Mouse (Mus musculus) embryonic fibroblast, embryonic 13.5 days (primary cell): ENCODE results near the gene Cpa1. TPM values are rescaled to one million over a fixed set of nuclear protein-coding genes. Genes with fewer than 3 reads are reported as not detected.

ENCODE experiments used
- H3K27ac ChIP-seq: 2 replicates; pipeline ENCODE4 v1.5.1; 2012; ENCODE audit warnings: low read length, control low read depth, inconsistent platforms; ENCODE audit not compliant: insufficient read depth
- H3K4me1 ChIP-seq: 2 replicates; pipeline ENCODE4 v1.6.1; 2011; ENCODE audit warnings: low read length; ENCODE audit not compliant: control insufficient read depth, insufficient read depth
- H3K4me3 ChIP-seq: 2 replicates; pipeline ENCODE4 v1.5.1; 2011; ENCODE audit warnings: mild to moderate bottlenecking, control low read depth, low read length; ENCODE audit not compliant: insufficient read depth
- CTCF ChIP-seq: IDR thresholded peaks from 2 replicates; pipeline ENCODE4 v1.5.1; 2011; ENCODE audit warnings: mild to moderate bottlenecking, control low read depth, low read length, moderate library complexity, borderline replicate concordance; ENCODE audit not compliant: insufficient read depth
- POLR2A ChIP-seq: IDR thresholded peaks from 2 replicates; pipeline ENCODE4 v1.6.1; 2011; ENCODE audit warnings: low read depth, mild to moderate bottlenecking, control low read depth, low read length, moderate library complexity
- polyA plus RNA-seq: library from polyadenylated mRNA; stranded (reverse); fragments of >200 nt; gene quantifications from 2 replicates; pipeline ENCODE4 v1.2.4, GENCODE M21; 2011; ENCODE audit warnings: low read depth; ENCODE audit not compliant: missing spikeins, insufficient read length

Gene Cpa1
- not detected in 2 replicates for polyA plus RNA-seq

DNA sequence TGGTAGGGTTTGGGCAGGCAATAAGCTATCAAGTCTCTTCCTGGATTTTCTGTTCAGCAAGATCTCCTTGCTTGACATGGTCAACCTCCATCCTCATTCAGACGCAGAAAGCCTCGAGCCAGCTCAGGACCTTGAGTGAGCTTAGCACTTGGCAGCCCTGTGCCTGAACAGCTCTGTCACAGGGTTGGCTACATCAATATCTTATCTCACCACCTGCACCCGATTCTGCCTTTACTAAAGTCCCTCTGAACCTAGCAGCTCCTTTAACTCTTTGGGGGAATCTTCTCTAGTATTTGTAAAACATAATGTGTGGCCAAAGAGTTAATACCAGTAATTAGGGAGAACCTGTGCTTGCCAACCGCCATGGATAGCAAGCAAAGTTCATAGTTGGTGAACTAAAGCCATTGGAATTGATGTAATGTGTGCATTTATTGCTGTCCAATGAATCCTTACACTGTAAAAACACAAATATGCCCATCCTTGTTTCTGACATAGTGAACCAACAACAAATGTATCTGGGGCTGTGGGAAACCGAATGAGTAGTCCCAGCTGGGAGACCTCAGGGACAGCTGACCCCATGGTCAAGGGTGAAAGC lies at the start of gene Cpa1:
Cpa1 (plus strand) TSS at position 545 of the 595 bp plus-strand sequence.
- Histone ChIP-seq H3K4me1 (peaks cover 7% of the 10 kb centered on the region; the same call in 1 of the 2 replicates), H3K4me3 (no peak within 1 kb of the TSS), H3K27ac (no peak within 1 kb of the TSS)
- TF ChIP-seq POLR2A (no peak), CTCF (no peak)

DNA sequence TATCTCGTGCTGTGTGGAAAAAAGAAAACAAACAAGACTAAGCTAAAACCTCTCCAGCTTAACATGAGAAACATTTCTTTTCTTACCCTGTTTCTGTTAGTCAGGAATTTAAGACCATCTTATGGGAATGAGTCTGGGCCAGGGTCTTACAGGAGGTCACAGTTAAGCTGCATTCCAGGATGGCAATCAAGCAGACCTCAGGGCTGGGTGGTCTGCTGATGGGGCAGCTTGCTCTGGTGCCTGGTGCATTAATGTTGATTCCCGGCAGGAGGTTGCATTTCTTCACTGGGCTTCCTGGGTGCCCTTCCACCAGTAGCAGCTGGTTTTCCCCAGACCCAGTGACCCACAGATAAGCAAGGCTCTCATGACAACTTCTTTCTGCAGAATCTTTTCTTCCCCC lies 49.2 kb upstream of the Cpa1 start:
- no peak for TF ChIP-seq POLR2A
- no peak for TF ChIP-seq CTCF
- Histone ChIP-seq H3K27ac (no peak overlapping the region), H3K4me1 (no peaks in the 10 kb centered on the region), H3K4me3 (no peak overlapping the region)

DNA sequence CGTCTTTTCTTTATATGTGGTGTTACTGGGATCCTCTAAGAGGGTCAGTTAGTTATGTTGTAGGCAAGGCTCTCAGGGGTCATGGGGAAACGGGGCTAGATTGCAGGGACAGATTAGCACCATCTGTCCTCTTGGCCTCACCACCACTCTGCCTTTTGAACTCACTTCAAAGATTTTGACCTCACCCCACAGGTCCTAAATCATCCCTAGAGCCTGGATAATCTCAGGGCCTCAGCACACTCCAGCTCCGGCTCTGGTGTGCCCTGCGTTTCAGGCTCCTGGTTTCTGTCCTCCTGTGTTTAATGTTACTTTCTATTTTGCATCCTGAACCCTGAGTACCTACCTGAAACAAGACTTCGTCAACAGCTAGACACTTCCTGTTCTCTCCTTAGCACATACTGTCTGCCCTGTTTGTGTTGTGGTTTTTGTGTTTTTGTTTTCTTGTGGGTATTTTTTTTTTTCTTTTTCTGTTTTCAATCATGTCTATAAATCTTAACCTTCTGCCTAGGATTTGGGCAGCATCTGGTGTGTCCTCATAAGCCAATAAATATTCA lies 47.1 kb upstream of the Cpa1 start:
- no peak overlapping the region for H3K4me3 ChIP-seq
- no peak for TF ChIP-seq POLR2A
- no peak overlapping the region for H3K27ac ChIP-seq
- H3K4me1 ChIP-seq = no peaks in the 10 kb centered on the region

DNA sequence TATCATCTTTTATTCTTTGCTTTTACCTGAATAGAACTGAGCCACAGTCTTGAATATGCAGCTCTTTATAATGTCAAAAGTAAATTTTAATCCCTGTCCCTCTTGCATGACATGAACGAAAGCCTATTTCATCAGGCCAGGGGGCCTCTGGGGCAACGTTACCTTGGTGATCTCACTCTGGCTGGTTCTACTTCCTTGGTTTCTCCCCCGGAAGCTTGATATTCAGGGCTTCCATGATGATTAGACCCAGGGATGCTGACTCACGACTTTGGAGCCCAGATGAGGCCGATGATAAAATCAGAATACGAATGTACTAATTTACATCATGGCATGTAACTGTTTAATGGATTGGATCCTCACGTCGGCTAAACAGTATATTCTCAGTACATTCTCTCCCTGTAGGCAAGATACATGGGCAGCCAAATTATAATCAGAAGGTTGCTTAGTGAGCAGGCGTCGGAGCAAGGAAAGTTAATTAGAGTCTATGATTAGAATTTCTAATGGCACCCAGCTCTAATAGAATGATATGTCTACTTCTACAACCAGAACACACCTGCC lies 46.5 kb upstream of the Cpa1 start:
- Histone ChIP-seq H3K27ac (no peak overlapping the region), H3K4me3 (no peak overlapping the region), H3K4me1 (no peaks in the 10 kb centered on the region)
- TF ChIP-seq CTCF (no peak), POLR2A (no peak)

DNA sequence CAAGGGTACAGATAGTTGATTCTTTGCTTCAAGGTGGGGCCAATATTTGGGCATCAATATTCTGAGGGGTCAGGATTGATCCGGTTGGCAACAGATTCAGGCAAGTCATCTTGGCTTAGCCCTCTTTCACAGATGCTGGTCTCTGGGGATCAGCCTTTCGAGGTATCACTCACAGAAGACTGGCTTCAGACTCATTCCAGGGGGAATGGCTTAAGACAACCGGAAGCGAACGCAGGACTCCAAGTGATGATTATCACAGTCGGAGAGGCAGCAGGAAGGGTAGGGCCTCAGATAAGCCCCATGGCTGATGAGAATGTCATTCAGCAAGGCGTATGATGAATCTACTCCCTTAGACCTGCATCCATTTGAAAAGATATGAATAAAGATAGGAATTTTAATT lies 44.7 kb upstream of the Cpa1 start:
- Histone ChIP-seq H3K4me3 (no peak overlapping the region), H3K4me1 (no peaks in the 10 kb centered on the region), H3K27ac (no peak overlapping the region)
- TF ChIP-seq POLR2A (no peak), CTCF (no peak)

DNA sequence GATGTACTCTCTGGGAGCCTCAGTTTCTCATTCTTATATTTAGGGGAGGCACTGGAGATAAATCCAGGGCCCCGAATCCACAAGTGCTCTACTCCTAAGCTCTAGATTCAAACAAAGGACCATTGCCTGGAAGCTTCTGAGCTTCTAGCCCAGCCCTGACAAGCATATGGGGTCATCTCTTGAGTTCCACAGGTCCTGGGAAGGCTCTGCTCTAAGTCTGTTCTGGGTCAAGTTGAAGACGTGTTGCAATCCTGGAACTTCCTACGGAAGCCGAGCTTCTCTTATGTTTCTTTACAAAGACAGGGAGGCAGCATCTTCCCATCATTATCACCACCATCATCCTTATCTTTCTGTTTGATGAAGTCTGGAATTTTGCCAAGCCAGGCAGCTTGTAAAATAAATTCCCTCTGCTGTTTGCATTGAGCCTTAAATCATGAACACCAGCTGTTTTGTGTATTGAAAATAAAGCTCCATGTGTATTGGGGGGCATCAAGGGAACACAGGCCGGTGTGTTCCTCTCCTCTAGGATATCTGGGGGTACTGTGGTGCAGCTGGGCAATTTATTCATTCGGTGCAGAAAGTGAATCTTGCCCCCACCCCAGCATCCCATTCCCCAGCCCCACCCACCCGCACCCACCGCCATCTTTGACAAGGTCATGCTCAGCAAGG lies 42.7 kb upstream of the Cpa1 start:
- Histone ChIP-seq H3K4me1 (no peaks in the 10 kb centered on the region), H3K27ac (no peak overlapping the region), H3K4me3 (no peak overlapping the region)
- TF ChIP-seq POLR2A = no peak
- no peak for TF ChIP-seq CTCF

DNA sequence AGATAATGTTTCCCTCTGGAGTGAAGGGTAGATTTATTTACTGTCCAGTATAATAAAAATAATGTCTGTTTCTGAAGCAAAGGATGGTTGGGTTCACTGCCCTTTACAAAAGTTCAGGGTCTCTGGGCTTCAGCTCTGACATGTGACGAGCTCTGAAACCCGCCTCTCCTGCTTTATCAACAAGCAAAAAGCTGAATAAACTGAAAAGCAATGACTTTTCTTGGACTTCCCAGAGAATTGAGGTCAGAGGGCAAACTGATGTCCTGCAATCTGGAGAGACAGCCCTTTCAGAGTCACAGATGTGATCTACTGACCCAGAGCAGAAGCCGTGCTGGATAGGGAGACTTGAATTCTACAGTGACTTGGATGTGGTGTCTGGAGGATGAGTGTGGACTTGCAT lies 39.0 kb upstream of the Cpa1 start:
- H3K27ac ChIP-seq = no peak overlapping the region
- no peaks in the 10 kb centered on the region for H3K4me1 ChIP-seq
- no peak overlapping the region for H3K4me3 ChIP-seq
- no peak for TF ChIP-seq CTCF
- TF ChIP-seq POLR2A = no peak

DNA sequence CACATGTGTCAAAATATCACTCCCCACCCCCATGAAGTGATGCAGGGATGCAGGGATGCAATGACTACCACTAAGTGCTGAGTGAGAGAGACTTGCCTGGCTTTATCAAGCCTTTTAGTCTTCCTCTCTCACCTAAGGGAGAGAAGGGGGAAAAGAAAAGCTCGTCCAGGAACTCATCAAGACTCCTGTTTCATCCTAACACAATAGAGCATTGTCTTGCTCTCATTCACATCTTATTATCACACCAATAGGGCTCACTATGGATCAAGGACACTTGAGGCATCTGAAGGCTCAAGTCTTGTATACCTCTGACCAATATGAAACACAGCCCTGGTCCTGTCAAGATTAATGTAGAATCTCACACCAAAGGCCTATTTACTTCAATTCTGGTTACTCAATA lies 38.0 kb upstream of the Cpa1 start:
- H3K4me1 ChIP-seq = no peaks in the 10 kb centered on the region
- TF ChIP-seq CTCF = no peak
- no peak for TF ChIP-seq POLR2A

DNA sequence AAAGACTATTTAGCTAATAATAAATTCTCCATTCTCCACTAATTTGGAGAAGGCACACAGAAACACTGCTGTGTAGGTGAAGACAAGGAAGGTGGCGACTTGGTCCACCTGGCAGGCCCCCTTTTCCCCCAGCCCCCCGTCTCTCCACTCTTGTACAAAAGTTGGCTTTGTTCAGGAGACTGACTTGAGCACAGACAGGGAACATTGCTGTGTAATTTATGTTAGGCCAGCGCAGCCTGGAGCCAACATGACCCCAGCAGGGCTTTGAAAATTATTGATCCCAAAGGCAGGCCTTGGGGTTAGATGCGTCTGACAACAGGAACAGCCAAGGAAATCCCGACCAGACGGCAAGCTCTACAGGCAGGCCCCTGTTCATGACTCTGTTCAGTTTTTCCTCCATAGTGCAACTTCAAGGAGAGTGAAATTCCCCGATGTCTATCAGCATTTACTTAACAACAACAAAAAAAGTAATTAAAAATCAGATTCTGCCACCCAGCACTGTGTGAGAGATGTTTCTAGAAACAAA lies 34.6 kb upstream of the Cpa1 start:
- Histone ChIP-seq H3K4me1 (no peaks in the 10 kb centered on the region), H3K4me3 (no peak overlapping the region), H3K27ac (no peak overlapping the region)
- no peak for TF ChIP-seq POLR2A
- TF ChIP-seq CTCF = no peak

More for the DNA sequence above, 38.0 kb upstream of the Cpa1 start:
- no peak overlapping the region for H3K4me3 ChIP-seq
- H3K27ac ChIP-seq = no peak overlapping the region

DNA sequence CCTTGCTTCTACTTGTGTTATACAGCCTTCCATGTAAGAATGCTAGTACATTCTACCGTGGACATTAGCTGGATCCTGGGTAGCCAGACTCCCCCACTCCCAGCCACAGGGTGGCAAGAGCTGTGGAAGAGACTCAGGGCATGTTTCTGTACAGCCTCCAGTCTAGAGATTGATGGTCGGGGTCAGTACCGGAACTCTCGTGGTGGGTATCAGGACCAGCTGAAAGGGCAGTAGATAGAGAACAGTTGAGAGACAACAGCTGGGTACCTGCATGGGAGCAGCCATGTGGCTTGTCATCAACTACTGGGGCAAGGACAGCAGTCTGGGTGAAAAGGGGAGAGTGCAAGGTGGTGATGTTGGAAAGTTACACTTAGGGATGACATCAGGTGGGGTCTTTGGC lies 33.9 kb upstream of the Cpa1 start:
- H3K4me3 ChIP-seq = no peak overlapping the region
- H3K27ac ChIP-seq = no peak overlapping the region
- TF ChIP-seq CTCF = no peak
- TF ChIP-seq POLR2A = no peak
- H3K4me1 ChIP-seq = no peaks in the 10 kb centered on the region
